Mouse (Mus musculus): ENCODE results near the gene Cacna2d3. TPM values are rescaled to one million over a fixed set of nuclear protein-coding genes. Genes with fewer than 3 reads are reported as not detected.

The Cacna2d3 gene
- total RNA-seq, 2 experiments from 2014 or later: 1.5 to 3.2 TPM

- DNase-seq: no peak
Measured at GRCm38 (mm10) chr14:29144184-29144583, 577.5 kb downstream of the Cacna2d3 start.

- DNase-seq: no peak
Measured at GRCm38 (mm10) chr14:29137614-29138013, 584.0 kb downstream of the Cacna2d3 start.

GRCm38 (mm10) chr14:29137006-29137579 is 584.6 kb downstream of the Cacna2d3 start:
- no peak for DNase-seq

GRCm38 (mm10) chr14:29134901-29135300 is 586.8 kb downstream of the Cacna2d3 start:
- DNase-seq: no peak

GRCm38 (mm10) chr14:29130511-29130910 is 591.2 kb downstream of the Cacna2d3 start:
- no peak for DNase-seq

GRCm38 (mm10) chr14:29123886-29124285 is 597.8 kb downstream of the Cacna2d3 start:
- peak; percentile 11 for DNase-seq

GRCm38 (mm10) chr14:29122749-29123148 is 598.9 kb downstream of the Cacna2d3 start:
- no peak for DNase-seq

GRCm38 (mm10) chr14:29113852-29114450 is 607.7 kb downstream of the Cacna2d3 start:
- DNase-seq: no peak

GRCm38 (mm10) chr14:29111666-29112065 is 610.0 kb downstream of the Cacna2d3 start:
- DNase-seq: no peak

GRCm38 (mm10) chr14:29110351-29111091 is 611.1 kb downstream of the Cacna2d3 start:
- DNase-seq: peak; percentile 15

GRCm38 (mm10) chr14:29107464-29107863 is 614.2 kb downstream of the Cacna2d3 start:
- no peak for DNase-seq

GRCm38 (mm10) chr14:29097776-29098175 is 623.9 kb downstream of the Cacna2d3 start:
- peak; percentile 35 for DNase-seq

- DNase-seq: no peak
Measured at GRCm38 (mm10) chr14:29095431-29095830, 626.2 kb downstream of the Cacna2d3 start.

GRCm38 (mm10) chr14:29090074-29090473 is 631.6 kb downstream of the Cacna2d3 start:
- DNase-seq: peak; percentile 90

GRCm38 (mm10) chr14:29086528-29086927 is 635.1 kb downstream of the Cacna2d3 start:
- DNase-seq: no peak

- DNase-seq: no peak
Measured at GRCm38 (mm10) chr14:29085493-29086159, 636.0 kb downstream of the Cacna2d3 start.

GRCm38 (mm10) chr14:29082171-29082570 is 639.5 kb downstream of the Cacna2d3 start:
- DNase-seq: peak; percentile 76

- DNase-seq: peak; percentile 61
Measured at GRCm38 (mm10) chr14:29080630-29081029, 641.0 kb downstream of the Cacna2d3 start.

GRCm38 (mm10) chr14:29080228-29080627 is 641.4 kb downstream of the Cacna2d3 start:
- no peak for DNase-seq

- no peak for DNase-seq
Measured at GRCm38 (mm10) chr14:29077418-29077817, 644.2 kb downstream of the Cacna2d3 start.

GRCm38 (mm10) chr14:29073747-29074146 is 647.9 kb downstream of the Cacna2d3 start:
- DNase-seq: no peak

GRCm38 (mm10) chr14:29062676-29063075 is 659.0 kb downstream of the Cacna2d3 start:
- DNase-seq: no peak

GRCm38 (mm10) chr14:29061491-29061890 is 660.2 kb downstream of the Cacna2d3 start:
- no peak for DNase-seq
